Mouse (Mus musculus) cerebellum, postnatal 36 days (tissue): ENCODE data around the gene Pde8b.

Source experiments
- DNase-seq, 2 experiments: peaks; one replicate each; pipeline ENCODE4 v3.0.0; 2021 to 2022; ENCODE audit warnings: mixed read lengths in 2 of 2

Pde8b gene

DNA sequence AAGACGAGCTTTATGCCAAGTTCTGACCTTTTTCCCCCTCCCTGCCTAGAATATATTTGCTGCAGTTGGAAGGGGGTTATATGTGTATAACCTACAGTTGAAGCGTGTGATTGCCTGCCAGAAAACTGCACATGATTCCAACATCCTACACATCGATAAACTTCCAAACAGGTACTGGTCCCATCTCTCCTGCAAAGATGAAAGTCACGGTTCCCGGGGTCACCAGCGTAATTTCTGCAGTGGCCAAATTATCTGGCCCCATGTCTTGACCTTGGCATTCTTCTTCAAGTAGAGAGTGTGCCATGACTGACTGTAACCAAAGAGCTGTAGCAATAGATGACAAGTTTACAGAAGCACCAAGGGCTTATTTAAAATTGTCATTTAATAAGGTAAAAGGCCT is 232.9 kb downstream of the Pde8b start:
- DNase-seq, result no peak

DNA sequence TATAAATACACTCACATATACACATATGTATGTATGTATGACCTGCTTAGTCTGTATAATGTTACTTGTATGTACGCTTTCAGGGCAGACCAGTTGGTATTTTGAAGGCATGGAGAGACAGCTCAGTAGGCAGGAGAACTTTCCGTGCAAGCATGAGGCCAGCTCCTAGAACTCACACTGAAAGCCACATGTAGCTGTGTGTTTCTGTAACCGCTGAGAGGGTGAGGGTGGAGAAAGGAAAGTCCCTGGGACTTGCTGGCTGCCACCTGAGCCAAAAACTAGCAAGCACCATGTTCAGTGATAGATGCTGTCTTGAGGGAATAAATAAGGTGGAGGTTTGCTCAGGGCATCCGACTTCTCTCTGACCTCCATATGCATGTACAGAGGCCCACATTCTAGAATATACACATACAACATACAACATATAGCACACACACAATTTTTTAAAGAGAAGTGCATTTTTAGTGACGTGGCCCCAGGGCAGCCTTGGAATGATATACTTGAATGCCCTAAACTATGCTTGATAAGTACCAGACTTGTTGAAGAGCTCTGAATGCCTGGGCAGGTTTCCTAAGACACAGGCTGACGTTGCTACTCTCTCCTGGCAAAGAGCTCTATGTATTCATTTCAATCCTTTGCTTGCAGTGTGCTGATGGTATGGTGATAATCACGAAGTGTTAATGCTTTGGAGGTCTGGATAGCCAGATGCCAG is 238.4 kb downstream of the Pde8b start:
- no peak for DNase-seq

DNA sequence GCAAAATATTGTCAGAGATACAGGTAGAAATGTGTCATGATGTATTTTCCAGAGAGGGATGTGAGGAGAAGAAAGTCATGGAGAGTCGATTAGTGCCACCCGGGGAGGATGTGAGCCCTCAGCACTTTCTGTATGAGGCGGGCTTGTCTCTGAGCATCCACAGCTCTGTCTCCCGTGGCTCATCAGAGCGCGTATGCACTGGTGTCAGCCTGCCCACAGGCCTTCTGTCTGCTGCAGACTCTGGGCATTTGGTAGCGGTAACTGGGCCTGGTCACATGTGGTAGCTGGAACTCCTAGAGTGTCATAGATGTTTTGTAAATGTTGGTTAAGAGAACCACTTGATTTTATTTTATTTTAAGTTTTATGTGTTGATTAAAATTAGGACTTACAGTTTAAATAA is 240.9 kb downstream of the Pde8b start:
- no peak for DNase-seq

DNA sequence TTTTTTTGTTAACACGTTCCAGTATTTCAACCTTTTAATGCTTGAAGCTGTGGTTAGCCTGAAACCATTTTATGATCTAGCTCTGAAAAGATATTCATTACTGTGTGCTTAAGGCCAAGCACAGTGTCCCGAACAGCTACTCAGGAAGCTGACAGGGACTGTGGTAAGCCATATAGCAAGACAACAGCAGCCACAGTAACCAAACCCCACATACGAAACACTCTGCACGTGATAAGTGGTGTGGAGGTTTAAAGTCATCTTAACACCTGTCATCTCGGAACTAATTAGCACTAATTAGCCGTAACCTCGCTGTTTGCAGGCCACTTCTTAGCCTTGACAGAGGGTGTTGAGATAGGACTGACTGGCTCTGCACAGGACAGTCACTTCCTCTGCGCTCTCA is 242.9 kb downstream of the Pde8b start:
- no peak for DNase-seq

DNA sequence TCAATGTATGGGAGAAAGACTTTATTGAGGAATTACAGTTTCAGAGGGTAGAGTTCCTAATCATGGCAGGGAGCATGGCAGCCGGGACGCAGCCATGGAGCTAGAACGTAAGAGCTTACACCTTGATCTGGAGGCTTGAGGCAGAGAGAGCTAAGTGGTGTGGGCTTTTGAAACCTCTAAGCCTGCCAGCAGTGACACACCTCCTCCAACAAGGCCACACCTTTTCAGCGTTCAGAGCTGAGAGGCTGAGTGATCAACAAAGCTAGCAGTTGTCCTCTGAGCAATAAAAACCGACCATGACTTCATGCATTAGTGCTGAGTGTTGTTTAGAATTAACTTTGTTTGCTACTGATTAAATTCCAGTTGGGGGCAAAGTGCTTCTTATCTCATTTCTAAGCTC is 259.6 kb downstream of the Pde8b start:
- no peak for DNase-seq

DNA sequence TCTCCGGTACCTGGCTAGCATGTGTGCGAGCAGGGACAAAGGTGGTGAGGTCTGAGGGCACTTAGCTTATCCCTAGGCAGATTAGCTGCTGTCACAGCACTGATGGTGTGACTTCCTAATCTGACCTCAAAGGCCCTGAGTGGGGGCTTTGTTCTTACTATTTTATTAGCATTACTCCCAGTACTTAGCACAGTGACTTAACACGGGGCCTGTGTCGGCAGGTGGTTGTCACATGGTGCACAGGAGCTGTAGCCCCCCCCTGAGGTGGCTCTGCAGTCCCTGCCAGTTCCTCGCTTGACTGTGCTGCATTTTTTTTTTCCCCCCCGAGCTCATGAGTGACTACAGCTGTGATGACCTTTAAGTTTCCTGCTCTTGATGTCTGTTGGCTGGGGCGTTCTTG is 271.1 kb downstream of the Pde8b start:
- DNase-seq, result no peak

DNA sequence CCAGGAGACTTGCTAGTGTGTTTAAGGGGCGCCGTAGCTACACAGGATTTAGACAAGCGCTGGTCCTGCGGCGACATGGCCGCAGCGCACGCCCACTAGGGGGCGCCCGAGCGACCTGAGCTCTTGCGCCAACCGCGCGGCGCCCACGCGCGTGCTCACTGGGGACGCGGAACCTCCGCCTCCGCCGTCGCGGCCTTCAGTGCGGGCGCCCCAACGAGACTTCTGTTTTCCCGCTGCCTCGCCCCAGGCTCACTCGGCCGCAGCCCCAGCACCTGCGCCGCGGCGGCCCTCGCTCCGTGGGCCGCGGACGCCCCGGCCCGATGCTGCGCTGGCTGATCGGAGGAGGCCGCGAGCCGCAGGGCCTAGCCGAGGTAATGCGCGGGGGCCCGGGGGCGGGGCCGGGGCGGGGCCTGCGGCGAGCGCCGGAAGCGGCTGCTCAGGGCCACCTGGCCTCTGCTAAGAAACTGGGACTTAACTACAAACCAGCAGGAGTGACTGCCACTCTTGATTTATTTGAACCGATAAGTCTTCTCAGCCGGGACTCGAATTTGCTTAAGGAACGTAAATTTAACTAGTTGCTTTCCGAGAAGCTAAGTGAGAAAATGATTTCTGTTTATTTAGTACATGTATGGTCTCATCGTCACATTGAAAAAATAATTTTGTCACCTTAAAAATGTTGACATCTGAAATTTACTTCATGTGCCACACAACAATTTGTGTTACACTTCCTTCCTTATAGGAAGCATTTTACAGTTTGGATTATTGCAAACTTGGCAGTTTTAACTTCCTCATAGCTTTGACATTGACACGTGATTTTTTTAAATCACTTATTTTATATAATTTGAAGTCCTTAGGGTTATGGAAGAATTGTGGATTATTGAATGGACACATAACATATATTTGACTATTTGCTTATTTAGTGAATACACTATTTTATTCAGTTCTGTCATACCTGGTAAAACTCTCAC is 273.6 kb downstream of the Pde8b start, which contains the start of gene Wdr41:
TSS of gene Wdr41 (plus strand) at position 126 of the 968 bp plus-strand sequence.
- peak; percentile 91 to 94 for DNase-seq

DNA sequence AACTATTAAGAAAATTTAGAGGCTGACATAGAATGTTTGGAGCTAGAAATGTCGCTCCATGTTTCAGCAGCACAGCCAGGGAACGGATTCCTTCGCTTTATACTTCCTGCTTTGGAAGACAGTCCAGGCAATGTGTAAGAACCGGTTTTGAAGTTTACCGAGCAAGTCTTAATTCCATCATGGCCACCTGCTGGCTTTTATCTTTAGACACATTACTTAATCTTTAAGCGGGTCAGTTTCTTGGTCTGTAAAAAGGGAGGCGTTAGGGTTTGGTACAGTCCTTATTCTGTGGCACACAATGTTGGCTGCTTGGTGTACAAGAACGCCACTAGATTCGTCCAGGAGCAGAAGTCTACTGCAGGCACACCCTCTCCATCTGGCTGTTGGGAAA is 274.3 kb downstream of the Pde8b start:
- no peak for DNase-seq
